Mouse (Mus musculus) testis, adult 2 months (tissue): ENCODE data around the gene Ptpn18.

Experiments
- CTCF ChIP-seq: fragments of 200-500 bp; IDR thresholded peaks from 2 replicates; pipeline ENCODE4 v1.5.1; 2012; ENCODE audit warnings: low read depth, mild to moderate bottlenecking, inconsistent platforms, low read length, moderate library complexity; ENCODE audit not compliant: control insufficient read depth, insufficient read depth, insufficient replicate concordance
- POLR2A ChIP-seq: fragments of 200-500 bp; IDR thresholded peaks from 2 replicates; pipeline ENCODE4 v1.6.1; 2012; ENCODE audit warnings: low read depth, mild to moderate bottlenecking, inconsistent platforms, low read length, moderate library complexity; ENCODE audit not compliant: control insufficient read depth

DNA sequence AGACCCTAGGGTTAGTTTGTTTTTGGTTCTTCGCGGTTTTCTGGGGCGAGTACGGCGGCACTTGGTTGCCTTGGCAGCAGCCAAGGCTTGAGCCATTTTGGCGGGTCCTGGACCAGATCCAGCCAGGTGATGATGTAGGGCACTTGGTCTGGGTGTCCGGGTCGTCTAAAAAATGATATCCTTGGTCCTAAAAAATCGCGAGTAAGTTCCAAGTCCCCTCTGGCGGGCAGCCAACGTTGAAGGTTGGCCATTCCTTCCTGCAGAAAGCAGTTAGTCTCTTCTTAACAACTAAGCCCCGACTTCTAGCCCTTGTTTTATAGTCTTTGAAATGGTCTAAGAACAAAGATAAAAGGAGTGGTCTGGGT, 27.2 kb upstream of the Ptpn18 start:
- TF ChIP-seq CTCF, result no peak; the same call in 1 of the 2 replicates
- TF ChIP-seq POLR2A, result no peak
